Mouse (Mus musculus) embryonic fibroblast, embryonic 13.5 days (primary cell): ENCODE measurements around the gene Zcchc3.

ENCODE experiments used
- CTCF ChIP-seq: IDR thresholded peaks from 2 replicates; pipeline ENCODE4 v1.5.1; 2011; ENCODE audit warnings: mild to moderate bottlenecking, control low read depth, low read length, moderate library complexity, borderline replicate concordance; ENCODE audit not compliant: insufficient read depth
- POLR2A ChIP-seq: IDR thresholded peaks from 2 replicates; pipeline ENCODE4 v1.6.1; 2011; ENCODE audit warnings: low read depth, mild to moderate bottlenecking, control low read depth, low read length, moderate library complexity

DNA sequence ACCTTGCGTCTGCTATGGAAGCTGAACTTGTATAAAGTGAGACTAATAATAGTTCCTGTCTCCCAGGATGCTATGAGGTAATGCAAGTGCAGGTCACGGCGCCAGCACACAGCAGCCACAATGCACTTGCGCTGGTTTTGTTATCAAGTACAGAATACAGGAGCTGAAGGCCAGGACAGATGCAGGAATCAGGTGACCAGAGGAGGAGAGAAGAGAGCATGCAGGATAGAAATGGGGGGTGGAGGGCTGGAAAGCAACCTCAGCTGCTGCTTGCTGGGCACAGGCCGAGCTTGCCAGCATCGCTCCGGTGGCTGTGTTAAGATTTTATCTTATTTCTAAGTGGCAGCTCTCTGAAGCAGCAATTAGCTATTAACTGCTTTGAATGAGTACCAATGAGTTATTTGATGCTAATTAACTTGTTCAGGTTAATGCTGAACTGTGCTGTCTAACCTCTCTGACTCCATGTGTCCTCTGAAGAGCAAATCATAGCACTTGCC, 21.6 kb upstream of the Zcchc3 start:
- no peak for TF ChIP-seq CTCF
- TF ChIP-seq POLR2A = no peak
